Mouse (Mus musculus) stomach, embryonic 16.5 days (tissue): ENCODE data around the gene Ntm. TPM values are rescaled to one million over a fixed set of nuclear protein-coding genes. Genes with fewer than 3 reads are reported as not detected.

Experiments used
- ATAC-seq: fragments of 200-750 bp; cut with Nextera tagmentation; 2 replicates; pipeline ENCODE4 v1.8.0; 2017; ENCODE audit warnings: moderate number of reproducible peaks, moderate TSS enrichment; ENCODE audit not compliant: insufficient read depth, low FRiP score
- H3K27ac ChIP-seq: fragments of 300-500 bp; sonication (generic); 2 replicates; pipeline ENCODE4 v1.5.1; 2014; ENCODE audit warnings: low read length
- H3K27me3 ChIP-seq: fragments of 300-500 bp; sonication (generic); 2 replicates; pipeline ENCODE4 v1.6.1; 2014; ENCODE audit warnings: low read length, control low read depth, mixed read lengths; ENCODE audit not compliant: control insufficient read depth, insufficient read depth
- H3K36me3 ChIP-seq: fragments of 300-500 bp; sonication (generic); 2 replicates; pipeline ENCODE4 v1.6.1; 2014; ENCODE audit warnings: low read length; ENCODE audit not compliant: control insufficient read depth, insufficient read depth
- H3K4me1 ChIP-seq: fragments of 300-500 bp; sonication (generic); 2 replicates; pipeline ENCODE4 v1.6.1; 2014; ENCODE audit warnings: low read length, control low read depth, mixed read lengths; ENCODE audit not compliant: control insufficient read depth, insufficient read depth
- H3K4me2 ChIP-seq: fragments of 300-500 bp; sonication (generic); 2 replicates; pipeline ENCODE4 v1.6.1; 2014; ENCODE audit warnings: low read depth, low read length, mixed read lengths
- H3K4me3 ChIP-seq: fragments of 300-500 bp; sonication (generic); replicated peaks from 2 replicates; pipeline ENCODE4 v1.5.1; 2014; ENCODE audit warnings: mild to moderate bottlenecking, low read length
- H3K9ac ChIP-seq: fragments of 300-500 bp; sonication (generic); 2 replicates; pipeline ENCODE4 v1.6.1; 2014; ENCODE audit warnings: low read length
- H3K9me3 ChIP-seq: fragments of 300-500 bp; sonication (generic); replicated peaks from 2 replicates; pipeline ENCODE4 v1.6.1; 2016; ENCODE audit warnings: low read length, control low read depth; ENCODE audit not compliant: control insufficient read depth
- WGBS: fragments of 180-500 bp; shearing (Covaris S2); extraction: QIAGEN DNeasy Blood & Tissue Kit; methylation state at CpG from one replicate; pipeline ENCODE4 v1.1.7; 2014; 5-methylcytosine and 5-hydroxymethylcytosine counted together
- polyA plus RNA-seq: library from polyadenylated mRNA; unstranded; fragments of >200 nt; fragmentation: Nextera tagmentation; extraction: Ambion mirVana; gene quantifications from 2 replicates; pipeline ENCODE4 v1.2.1, GENCODE M21; 2015

Gene Ntm
- polyA plus RNA-seq, 1 experiment from 2014 or later = 15.0 TPM

DNA sequence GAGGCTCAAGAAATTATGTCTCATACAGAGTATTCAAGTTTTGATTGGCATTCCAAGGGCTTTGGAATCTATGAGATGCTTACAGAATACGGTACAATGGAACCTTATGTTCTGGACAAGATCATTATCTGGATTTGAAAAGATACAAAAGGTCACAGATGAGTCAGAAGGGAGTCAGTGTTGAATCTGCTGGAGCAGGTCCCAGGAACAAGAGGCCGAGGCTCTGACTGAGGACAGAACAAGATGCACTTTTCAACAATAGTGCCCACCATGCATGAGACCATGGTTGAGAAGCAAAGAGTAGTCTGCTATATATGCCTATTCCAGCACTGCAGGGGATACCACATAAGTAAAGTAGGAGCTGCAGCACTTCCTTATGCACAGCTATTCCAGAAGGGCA lies 710.1 kb downstream of the Ntm start:
- no peaks in the 10 kb centered on the region for H3K36me3 ChIP-seq
- 58% methylated on average over 2 of the region's 2 CpGs for WGBS
- H3K27ac ChIP-seq = no peak overlapping the region
- no peaks in the 10 kb centered on the region for H3K27me3 ChIP-seq
- no peak overlapping the region for H3K4me3 ChIP-seq
- no peaks in the 10 kb centered on the region for H3K9me3 ChIP-seq
- no peak overlapping the region for H3K9ac ChIP-seq
- no peaks in the 10 kb centered on the region for H3K4me1 ChIP-seq
- no peak overlapping the region for H3K4me2 ChIP-seq
- no peak for ATAC-seq

- Histone ChIP-seq H3K4me1 (no peaks in the 10 kb centered on the region), H3K27ac (no peak overlapping the region), H3K4me3 (no peak overlapping the region), H3K27me3 (no peaks in the 10 kb centered on the region), H3K36me3 (no peaks in the 10 kb centered on the region), H3K9me3 (no peaks in the 10 kb centered on the region), H3K9ac (no peak overlapping the region), H3K4me2 (no peak overlapping the region)
- no peak for ATAC-seq
- 68% methylated on average over 3 of the region's 3 CpGs for WGBS
These were observed 712.1 kb downstream of the Ntm start for GRCm38 (mm10) chr9:29250813-29251212.

- Histone ChIP-seq H3K36me3 (no peaks in the 10 kb centered on the region), H3K4me3 (no peak overlapping the region), H3K4me2 (no peak overlapping the region), H3K4me1 (no peaks in the 10 kb centered on the region), H3K27me3 (no peaks in the 10 kb centered on the region), H3K9ac (no peak overlapping the region), H3K27ac (no peak overlapping the region), H3K9me3 (no peaks in the 10 kb centered on the region)
- no peak for ATAC-seq
- WGBS = 81% methylated on average over 3 of the region's 3 CpGs
These were observed 715.1 kb downstream of the Ntm start for GRCm38 (mm10) chr9:29247812-29248211.

DNA sequence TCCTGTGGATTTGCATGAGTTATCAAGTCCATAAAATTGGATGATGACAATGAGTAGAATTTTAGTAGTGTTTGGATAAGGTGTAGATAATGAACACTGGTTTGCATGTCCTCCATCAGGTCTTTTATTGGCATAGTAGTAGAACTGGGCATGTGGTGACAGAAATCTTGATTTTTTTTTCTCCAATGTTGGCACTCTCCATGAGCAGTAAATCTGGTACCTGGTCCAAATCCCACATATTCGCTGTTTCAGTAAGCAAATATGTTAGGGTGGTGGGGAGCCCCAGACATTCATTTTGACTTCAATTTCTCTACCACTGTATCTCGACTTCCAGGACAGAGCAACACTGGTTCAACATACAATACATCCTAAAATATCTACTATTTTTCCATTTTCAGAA lies 718.9 kb downstream of the Ntm start:
- no peak overlapping the region for H3K4me2 ChIP-seq
- no peak for ATAC-seq
- no peak overlapping the region for H3K4me3 ChIP-seq
- no peaks in the 10 kb centered on the region for H3K36me3 ChIP-seq
- no peaks in the 10 kb centered on the region for H3K9me3 ChIP-seq
- no peak overlapping the region for H3K9ac ChIP-seq
- H3K4me1 ChIP-seq = no peaks in the 10 kb centered on the region
- 74% methylated on average over 2 of the region's 2 CpGs for WGBS
- no peak overlapping the region for H3K27ac ChIP-seq
- no peaks in the 10 kb centered on the region for H3K27me3 ChIP-seq

GRCm38 (mm10) chr9:29242497-29243422 lies 720.2 kb downstream of the Ntm start:
- no peak overlapping the region for H3K27ac ChIP-seq
- H3K4me1 ChIP-seq = no peaks in the 10 kb centered on the region

GRCm38 (mm10) chr9:29240797-29241196 lies 722.1 kb downstream of the Ntm start:
- no peak overlapping the region for H3K4me3 ChIP-seq
- 84% methylated on average over 2 of the region's 2 CpGs for WGBS
- no peaks in the 10 kb centered on the region for H3K27me3 ChIP-seq
- no peak overlapping the region for H3K27ac ChIP-seq
- no peaks in the 10 kb centered on the region for H3K4me1 ChIP-seq
- no peak overlapping the region for H3K4me2 ChIP-seq
- no peaks in the 10 kb centered on the region for H3K9me3 ChIP-seq
- H3K36me3 ChIP-seq = no peaks in the 10 kb centered on the region
- ATAC-seq = no peak
- H3K9ac ChIP-seq = no peak overlapping the region

More at GRCm38 (mm10) chr9:29242497-29243422, 720.2 kb downstream of the Ntm start:
- no peaks in the 10 kb centered on the region for H3K27me3 ChIP-seq
- H3K4me3 ChIP-seq = no peak overlapping the region
- H3K9ac ChIP-seq = no peak overlapping the region
- no peaks in the 10 kb centered on the region for H3K36me3 ChIP-seq
- 80% methylated on average over 8 of the region's 8 CpGs for WGBS
- H3K9me3 ChIP-seq = no peaks in the 10 kb centered on the region
- ATAC-seq = no peak
- no peak overlapping the region for H3K4me2 ChIP-seq

DNA sequence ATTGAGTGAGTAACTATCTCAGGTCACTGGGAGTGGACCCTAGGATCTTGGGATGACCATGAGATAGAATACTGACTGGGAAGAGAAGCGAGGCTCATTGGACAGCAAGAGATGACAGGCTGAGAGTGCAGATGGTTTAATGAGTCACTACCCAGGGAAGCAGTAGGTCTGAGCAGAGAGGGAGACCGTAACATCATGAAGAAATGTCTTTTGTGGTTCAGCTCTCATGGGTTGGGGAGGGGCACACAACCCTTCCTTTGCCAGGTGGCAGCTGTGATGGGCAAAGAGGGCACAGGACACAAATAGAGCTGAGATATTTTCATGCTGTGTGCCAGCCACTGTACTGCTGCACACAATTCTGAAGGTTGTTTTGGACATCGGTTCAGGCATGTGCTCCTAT lies 724.0 kb downstream of the Ntm start:
- WGBS = 77% methylated on average over 3 of the region's 3 CpGs
- Histone ChIP-seq H3K9ac (no peak overlapping the region), H3K36me3 (no peaks in the 10 kb centered on the region), H3K27me3 (no peaks in the 10 kb centered on the region), H3K4me1 (no peaks in the 10 kb centered on the region), H3K4me3 (no peak overlapping the region), H3K4me2 (no peak overlapping the region), H3K27ac (no peak overlapping the region), H3K9me3 (no peaks in the 10 kb centered on the region)
- ATAC-seq = no peak

DNA sequence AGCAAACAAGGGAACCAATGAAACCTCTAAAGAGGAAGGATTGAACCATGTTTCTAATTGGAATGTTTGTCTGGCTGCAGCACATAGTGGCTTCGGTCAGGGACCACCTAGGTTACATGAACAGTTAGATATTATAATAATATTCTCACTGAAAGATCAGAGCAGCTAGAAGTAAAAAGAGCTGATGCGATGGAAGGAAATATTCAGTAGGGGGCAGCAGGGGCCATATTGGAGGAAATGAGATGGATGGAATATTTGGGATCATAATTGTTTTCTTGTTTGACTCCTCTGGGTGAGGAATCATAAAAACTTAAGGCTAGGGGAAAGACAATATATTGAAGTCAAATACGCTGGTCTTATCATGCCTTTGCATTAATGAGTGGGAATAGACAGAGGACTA lies 726.2 kb downstream of the Ntm start:
- no peak for ATAC-seq
- no peaks in the 10 kb centered on the region for H3K36me3 ChIP-seq
- H3K4me3 ChIP-seq = no peak overlapping the region
- no peaks in the 10 kb centered on the region for H3K4me1 ChIP-seq
- H3K9me3 ChIP-seq = no peaks in the 10 kb centered on the region
- H3K27me3 ChIP-seq = no peaks in the 10 kb centered on the region
- H3K27ac ChIP-seq = no peak overlapping the region
- H3K9ac ChIP-seq = no peak overlapping the region
- WGBS = 86% methylated on average over 3 of the region's 3 CpGs
- no peak overlapping the region for H3K4me2 ChIP-seq

GRCm38 (mm10) chr9:29227747-29228146 lies 735.2 kb downstream of the Ntm start:
- Histone ChIP-seq H3K27me3 (no peaks in the 10 kb centered on the region), H3K27ac (no peak overlapping the region), H3K4me2 (no peak overlapping the region), H3K9ac (no peak overlapping the region), H3K4me3 (no peak overlapping the region), H3K9me3 (no peaks in the 10 kb centered on the region), H3K4me1 (no peaks in the 10 kb centered on the region), H3K36me3 (no peaks in the 10 kb centered on the region)
- WGBS = 86% methylated on average over 4 of the region's 4 CpGs
- no peak for ATAC-seq
